Mouse (Mus musculus): ENCODE measurements around the gene Ssbp3.

DNA sequence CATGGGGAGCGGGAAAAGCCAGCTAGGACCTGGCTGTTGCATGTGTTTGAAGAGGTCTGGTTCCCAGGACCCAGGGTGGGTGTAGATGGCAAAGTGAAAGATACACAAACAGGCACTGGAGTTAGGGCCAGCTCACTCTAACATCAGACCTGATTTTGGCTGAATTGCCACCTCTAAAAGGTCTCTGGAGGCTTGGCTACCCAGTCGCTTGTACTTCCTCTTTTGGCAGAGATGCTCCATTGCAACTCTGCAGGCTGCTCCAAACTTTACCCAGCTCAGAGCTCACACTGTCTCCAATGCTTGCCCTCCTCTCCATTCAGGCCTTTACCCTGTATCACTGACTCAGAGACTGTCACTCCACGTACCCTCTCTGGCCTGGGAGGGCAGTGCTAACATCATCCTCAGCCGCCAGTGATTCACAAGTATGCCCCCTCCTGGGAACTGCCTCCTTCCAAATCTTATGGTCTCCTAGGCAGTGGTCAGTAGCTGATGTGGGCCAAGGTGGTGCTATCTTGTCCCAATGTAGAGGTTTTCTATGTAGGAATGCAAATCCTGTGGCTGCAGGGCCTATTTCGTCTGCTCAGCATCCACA, 142.6 kb downstream of the Ssbp3 start:
- TF ChIP-seq CTCF (IDR thresholded peaks at IDR 0.05; ENCODE audit: low read depth) (no peak), EP300 (IDR thresholded peaks at IDR 0.05; ENCODE audit: low read depth) (no peak)
